Mouse (Mus musculus): ENCODE data around the gene Olfr1178. TPM values are rescaled to one million over a fixed set of nuclear protein-coding genes. Genes with fewer than 3 reads are reported as not detected.

Gene Olfr1178
- polyA plus RNA-seq (2014; fragmentation: Illumina TruSeq; extraction: RNeasy Lipid Tissue Mini Kit (QIAGEN cat#74804); ENCODE audit: low read depth, low replicate concordance): not detected

GRCm38 (mm10) chr2:88386762-88387161 is at the start of gene Olfr1178:
Gene Olfr1178 (plus strand): TSS chr2:88387062.

DNA sequence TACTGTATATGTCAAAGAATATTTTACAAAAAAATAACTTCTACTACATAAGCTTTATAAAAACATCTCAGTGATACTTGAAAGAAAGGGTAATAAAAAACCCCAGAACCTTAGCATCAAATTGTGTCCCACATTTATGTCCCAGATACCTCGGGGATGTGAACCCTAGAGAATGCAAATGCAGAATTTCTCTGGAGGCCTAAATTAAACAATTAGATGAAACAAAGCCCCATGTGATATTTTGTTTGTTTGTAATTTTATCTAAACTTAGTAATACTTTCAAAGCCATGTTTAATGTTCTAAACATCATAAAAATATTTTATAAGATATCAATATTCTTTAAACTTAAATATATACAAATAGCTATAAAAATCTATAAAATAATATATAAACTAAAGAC is 40.5 kb upstream of the Olfr1178 start, which contains the start of gene Olfr1177-ps:
Gene Olfr1177-ps (minus strand): TSS at position 101 of the 400 bp plus-strand sequence.

DNA sequence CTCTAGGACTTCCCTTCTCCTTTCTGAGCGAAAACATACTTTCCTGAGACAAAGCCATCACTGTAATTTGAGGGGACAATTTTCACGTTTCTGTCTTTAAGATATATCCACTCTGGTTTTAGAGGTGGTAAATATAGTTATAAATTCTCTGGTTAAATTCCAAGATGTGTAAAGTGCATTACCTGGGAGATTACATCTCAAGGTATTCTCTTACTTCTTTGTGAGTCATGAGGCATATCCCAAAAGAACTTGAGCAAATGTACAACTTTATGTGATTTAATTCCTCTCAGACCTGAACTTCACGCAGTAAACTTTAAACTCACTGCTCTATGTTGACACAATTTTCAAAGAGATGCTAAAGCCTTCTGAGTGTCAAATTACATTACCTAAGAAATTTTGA is 19.5 kb downstream of the Olfr1178 start, which contains the start of gene Olfr1179:
Gene Olfr1179 (minus strand): TSS at position 101 of the 400 bp plus-strand sequence.

DNA sequence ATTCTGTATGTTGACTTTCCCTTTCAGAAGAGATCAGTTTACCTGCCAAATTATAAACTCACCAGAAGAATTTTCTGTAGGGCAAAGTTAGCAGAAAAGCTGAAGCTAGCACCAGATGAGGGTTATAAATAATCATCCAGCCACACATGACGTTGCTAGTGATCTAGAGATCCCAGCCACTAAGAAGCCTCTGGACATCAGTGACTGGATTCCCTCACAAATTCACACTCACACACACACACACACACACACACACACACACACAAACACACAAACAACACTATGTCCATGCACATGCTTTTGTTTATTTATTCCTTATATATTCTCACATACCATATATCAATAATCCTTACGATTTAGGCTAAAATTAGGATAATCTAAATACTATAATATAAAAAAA is 32.2 kb downstream of the Olfr1178 start, which contains the start of gene Olfr1180:
Gene Olfr1180 (minus strand): TSS at position 101 of the 400 bp plus-strand sequence.

DNA sequence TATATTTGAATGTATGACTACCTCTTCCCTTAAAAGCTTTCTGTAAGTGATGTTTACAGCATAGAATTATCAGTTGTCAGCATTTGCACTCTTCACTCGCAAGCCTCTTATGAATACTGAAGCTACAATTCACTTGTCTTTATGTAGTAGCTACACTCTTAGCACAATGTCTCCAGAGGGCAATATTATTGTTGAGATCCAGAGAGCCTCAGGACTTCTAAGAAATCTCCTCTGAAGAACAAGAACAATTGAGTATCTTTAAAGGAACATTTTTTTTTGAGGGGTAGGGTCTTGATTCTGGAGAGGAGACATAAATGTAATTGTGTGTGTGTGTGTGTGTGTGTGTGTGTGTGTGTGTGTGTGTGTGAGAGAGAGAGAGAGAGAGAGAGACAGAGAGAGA is 39.2 kb downstream of the Olfr1178 start, which contains the start of gene Olfr1181:
Gene Olfr1181 (minus strand): TSS at position 101 of the 400 bp plus-strand sequence.

DNA sequence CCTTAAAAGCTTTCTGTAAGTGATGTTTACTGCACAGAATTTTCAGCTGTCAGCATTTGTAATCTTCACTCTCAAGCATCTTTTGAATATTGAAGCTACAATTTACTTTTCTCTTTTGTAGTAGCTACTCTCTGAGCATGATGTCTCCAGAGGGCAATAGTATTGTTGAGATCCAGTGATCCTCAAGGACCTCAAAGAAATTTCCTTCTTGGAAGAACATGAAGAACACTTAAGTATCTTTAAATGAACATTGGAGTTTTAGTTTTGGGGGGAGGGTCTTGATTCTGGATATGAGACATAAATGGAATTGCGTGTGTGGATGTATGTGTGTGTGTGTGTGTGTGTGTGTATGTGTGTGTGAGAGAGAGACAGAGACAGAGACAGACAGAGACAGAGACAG is 62.2 kb downstream of the Olfr1178 start, which contains the start of gene Gm13757:
Gene Gm13757 (minus strand): TSS at position 101 of the 400 bp plus-strand sequence.

Other genes starting within 250 kb of the Olfr1178 start
- not detected for gene Olfr1167, start 231.9 kb upstream of the Olfr1178 start, polyA plus RNA-seq (2014; fragmentation: Illumina TruSeq; extraction: RNeasy Lipid Tissue Mini Kit (QIAGEN cat#74804); ENCODE audit: low read depth, low replicate concordance)
- gene Olfr1168, start 205.2 kb upstream of the Olfr1178 start, polyA plus RNA-seq (2014; fragmentation: Illumina TruSeq; extraction: RNeasy Lipid Tissue Mini Kit (QIAGEN cat#74804); ENCODE audit: low read depth, low replicate concordance): not detected
- not detected for gene Olfr1170, start 158.7 kb upstream of the Olfr1178 start, polyA plus RNA-seq (2014; fragmentation: Illumina TruSeq; extraction: RNeasy Lipid Tissue Mini Kit (QIAGEN cat#74804); ENCODE audit: low read depth, low replicate concordance)
- not detected for gene Olfr1173, start 107.2 kb upstream of the Olfr1178 start, polyA plus RNA-seq (2014; fragmentation: Illumina TruSeq; extraction: RNeasy Lipid Tissue Mini Kit (QIAGEN cat#74804); ENCODE audit: low read depth, low replicate concordance)
- not detected for gene Olfr1174-ps, start 71.9 kb upstream of the Olfr1178 start, polyA plus RNA-seq (2014; fragmentation: Illumina TruSeq; extraction: RNeasy Lipid Tissue Mini Kit (QIAGEN cat#74804); ENCODE audit: low read depth, low replicate concordance)
- not detected for gene Olfr1175-ps, start 59.8 kb upstream of the Olfr1178 start, polyA plus RNA-seq (2014; fragmentation: Illumina TruSeq; extraction: RNeasy Lipid Tissue Mini Kit (QIAGEN cat#74804); ENCODE audit: low read depth, low replicate concordance)
- not detected for gene Olfr1176, start 50.3 kb upstream of the Olfr1178 start, polyA plus RNA-seq (2014; fragmentation: Illumina TruSeq; extraction: RNeasy Lipid Tissue Mini Kit (QIAGEN cat#74804); ENCODE audit: low read depth, low replicate concordance)
- not detected for gene Olfr1177-ps, start 40.6 kb upstream of the Olfr1178 start, polyA plus RNA-seq (2014; fragmentation: Illumina TruSeq; extraction: RNeasy Lipid Tissue Mini Kit (QIAGEN cat#74804); ENCODE audit: low read depth, low replicate concordance)
- gene Olfr1179, start 19.4 kb downstream of the Olfr1178 start, polyA plus RNA-seq (2014; fragmentation: Illumina TruSeq; extraction: RNeasy Lipid Tissue Mini Kit (QIAGEN cat#74804); ENCODE audit: low read depth, low replicate concordance): not detected
- not detected for gene Olfr1180, start 32.1 kb downstream of the Olfr1178 start, polyA plus RNA-seq (2014; fragmentation: Illumina TruSeq; extraction: RNeasy Lipid Tissue Mini Kit (QIAGEN cat#74804); ENCODE audit: low read depth, low replicate concordance)
- not detected for gene Olfr1181, start 39.1 kb downstream of the Olfr1178 start, polyA plus RNA-seq (2014; fragmentation: Illumina TruSeq; extraction: RNeasy Lipid Tissue Mini Kit (QIAGEN cat#74804); ENCODE audit: low read depth, low replicate concordance)
- gene Gm13757, start 62.1 kb downstream of the Olfr1178 start, polyA plus RNA-seq (2014; fragmentation: Illumina TruSeq; extraction: RNeasy Lipid Tissue Mini Kit (QIAGEN cat#74804); ENCODE audit: low read depth, low replicate concordance): not detected
- gene Olfr1183, start 67.8 kb downstream of the Olfr1178 start, polyA plus RNA-seq (2014; fragmentation: Illumina TruSeq; extraction: RNeasy Lipid Tissue Mini Kit (QIAGEN cat#74804); ENCODE audit: low read depth, low replicate concordance): not detected
- not detected for gene Olfr1184, start 96.5 kb downstream of the Olfr1178 start, polyA plus RNA-seq (2014; fragmentation: Illumina TruSeq; extraction: RNeasy Lipid Tissue Mini Kit (QIAGEN cat#74804); ENCODE audit: low read depth, low replicate concordance)
- gene Olfr1185-ps1, start 106.3 kb downstream of the Olfr1178 start, polyA plus RNA-seq (2014; fragmentation: Illumina TruSeq; extraction: RNeasy Lipid Tissue Mini Kit (QIAGEN cat#74804); ENCODE audit: low read depth, low replicate concordance): not detected
- gene Olfr1186, start 131.5 kb downstream of the Olfr1178 start, polyA plus RNA-seq (2014; fragmentation: Illumina TruSeq; extraction: RNeasy Lipid Tissue Mini Kit (QIAGEN cat#74804); ENCODE audit: low read depth, low replicate concordance): not detected
- gene Olfr1188, start 169.9 kb downstream of the Olfr1178 start, polyA plus RNA-seq (2014; fragmentation: Illumina TruSeq; extraction: RNeasy Lipid Tissue Mini Kit (QIAGEN cat#74804); ENCODE audit: low read depth, low replicate concordance): not detected
- not detected for gene Olfr1189, start 199.4 kb downstream of the Olfr1178 start, polyA plus RNA-seq (2014; fragmentation: Illumina TruSeq; extraction: RNeasy Lipid Tissue Mini Kit (QIAGEN cat#74804); ENCODE audit: low read depth, low replicate concordance)